Mouse (Mus musculus) gastrocnemius, adult 2 months (tissue): Measurements from ENCODE around the gene Rbms1. TPM values are rescaled to one million over a fixed set of nuclear protein-coding genes. Genes with fewer than 3 reads are reported as not detected.
A peak's percentile ranks its signal among the peaks of the same experiment; 100 is the strongest.

ENCODE experiments used
- DNase-seq: peaks from one replicate; pipeline ENCODE4 v3.0.0; 2022
- H3K27ac ChIP-seq: fragments of 200-600 bp; 2 replicates; pipeline ENCODE4 v1.8.1; 2022; ENCODE audit warnings: mild to moderate bottlenecking
- H3K4me3 ChIP-seq: fragments of 200-600 bp; 2 replicates; pipeline ENCODE4 v1.8.1; 2022; ENCODE audit warnings: mild to moderate bottlenecking, moderate library complexity
- CTCF ChIP-seq: fragments of 200-600 bp; IDR thresholded peaks from 2 replicates; pipeline ENCODE4 v1.8.1; 2022; ENCODE audit warnings: antibody characterized with exemption, mild to moderate bottlenecking, moderate library complexity
- intact Hi-C: fragments of 180-260 bp; cut with DNase I; formaldehyde crosslinking; loops from one replicate; pipeline ENCODE4 v1.15.1; 2025
- total RNA-seq, 2 experiments: library from RNA; stranded (reverse); gene quantifications; 2 replicates each; pipeline ENCODE4 v1.2.3; 2021

Rbms1 gene
- total RNA-seq, 2 experiments from 2014 or later = 17.2 to 27.8 TPM

DNA sequence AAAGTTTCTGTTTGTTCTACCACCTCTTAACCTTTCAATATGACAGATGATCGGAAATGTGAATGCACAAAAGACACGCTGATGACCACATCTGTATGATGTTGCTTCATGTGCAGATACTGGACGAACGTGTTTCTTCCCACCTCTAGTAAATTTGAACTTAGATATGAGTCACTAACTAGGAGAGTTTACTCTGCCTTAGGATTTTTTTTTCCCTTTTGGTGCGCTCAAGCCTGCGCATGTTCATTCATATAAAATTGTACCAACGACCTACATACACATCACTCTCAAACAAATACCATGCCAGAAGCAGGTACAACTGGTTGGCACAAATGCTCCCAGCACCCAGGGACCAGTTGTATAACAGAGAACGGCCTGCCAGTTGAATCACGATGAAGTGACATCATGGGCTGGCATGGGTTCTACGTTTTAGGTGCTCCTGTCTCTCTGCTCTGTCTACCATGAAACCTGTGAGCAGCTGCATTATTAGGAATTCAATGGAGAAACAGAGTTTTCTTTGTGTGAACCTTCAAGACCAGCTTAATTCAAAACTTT is 134.0 kb downstream of the Rbms1 start:
- no peak overlapping the region for H3K4me3 ChIP-seq
- no peak overlapping the region for H3K27ac ChIP-seq
- no peak for DNase-seq
- no peak for TF ChIP-seq CTCF
- intact Hi-C loops = no loop called here

DNA sequence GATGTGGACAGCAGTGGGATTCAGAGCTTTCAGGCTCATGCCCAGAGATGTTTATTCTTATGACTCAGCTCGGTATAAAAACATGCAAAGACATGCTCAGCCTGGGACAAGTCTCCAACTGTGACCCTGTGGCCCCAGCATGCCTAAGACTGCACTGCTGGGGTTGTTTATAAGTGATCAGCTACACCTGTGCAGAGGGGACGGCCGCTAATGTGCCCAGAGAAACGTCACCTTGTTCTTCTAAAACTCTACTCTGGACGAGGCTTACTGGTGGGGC is 135.9 kb downstream of the Rbms1 start:
- Histone ChIP-seq H3K4me3 (no peak overlapping the region), H3K27ac (peak overlapping the region; percentile 55)
- no peak for TF ChIP-seq CTCF
- intact Hi-C loops = no loop called here
- no peak for DNase-seq

DNA sequence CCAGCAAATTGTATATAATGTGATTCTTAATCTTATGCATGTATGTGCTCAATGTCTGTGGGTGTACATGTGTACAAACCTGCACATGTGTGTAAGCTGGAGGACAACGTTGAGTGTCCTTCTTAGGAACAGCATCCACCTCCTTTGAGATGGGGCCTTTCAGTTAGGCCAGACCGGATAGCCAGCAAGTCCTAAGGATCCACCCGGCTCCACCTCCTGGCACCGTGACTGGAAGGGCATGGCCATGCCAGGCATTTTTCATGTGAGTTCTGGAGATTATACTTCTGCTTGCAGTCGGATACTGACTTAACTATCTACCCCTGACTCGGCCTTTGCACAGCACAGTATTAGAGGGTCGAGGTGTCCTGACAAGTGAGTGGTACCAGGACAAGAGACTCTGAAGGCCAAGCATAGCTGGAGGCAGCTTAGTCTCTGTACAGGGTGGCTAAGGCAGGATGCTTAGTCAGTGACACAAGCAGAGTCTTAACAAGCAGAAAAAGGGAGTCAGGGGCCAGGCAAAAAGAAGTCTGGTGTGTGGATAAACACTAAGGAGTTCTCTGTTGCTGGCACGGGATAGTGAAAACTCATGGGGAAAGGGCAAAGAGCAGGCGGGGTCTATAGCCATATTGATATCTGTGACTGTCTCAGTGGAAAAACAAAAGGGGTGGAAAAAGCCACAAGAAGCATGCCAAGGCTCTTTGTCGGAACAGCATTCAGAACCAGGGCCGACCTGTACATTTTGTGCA is 136.4 kb downstream of the Rbms1 start:
- Histone ChIP-seq H3K27ac (peak overlapping the region; percentile 55), H3K4me3 (no peak overlapping the region)
- TF ChIP-seq CTCF = no peak
- DNase-seq = peak; percentile 48
- intact Hi-C loops = no loop called here

DNA sequence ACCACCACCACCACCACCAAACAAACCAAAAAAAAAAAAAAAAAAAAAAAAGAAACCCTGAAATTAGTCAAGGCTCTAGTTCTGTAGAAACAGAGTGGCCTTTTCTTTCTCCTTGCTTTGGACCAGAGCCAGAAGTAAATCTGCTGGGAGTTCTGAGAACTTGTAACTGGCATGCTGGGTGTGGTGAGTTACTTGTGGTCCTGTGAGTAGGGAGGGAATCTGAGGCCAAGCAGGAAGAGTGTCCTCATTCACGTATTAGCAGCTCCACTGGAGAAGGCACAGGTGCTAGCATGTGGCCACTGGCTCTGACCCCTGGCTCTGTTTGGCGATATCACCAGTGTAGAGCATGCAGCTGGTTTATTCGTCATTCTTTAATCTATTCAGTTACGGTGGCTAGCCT is 137.3 kb downstream of the Rbms1 start:
- Histone ChIP-seq H3K4me3 (no peak overlapping the region), H3K27ac (peak overlapping the region; percentile 55)
- TF ChIP-seq CTCF = no peak
- peak; percentile 60 for DNase-seq
- intact Hi-C loops = no loop called here

DNA sequence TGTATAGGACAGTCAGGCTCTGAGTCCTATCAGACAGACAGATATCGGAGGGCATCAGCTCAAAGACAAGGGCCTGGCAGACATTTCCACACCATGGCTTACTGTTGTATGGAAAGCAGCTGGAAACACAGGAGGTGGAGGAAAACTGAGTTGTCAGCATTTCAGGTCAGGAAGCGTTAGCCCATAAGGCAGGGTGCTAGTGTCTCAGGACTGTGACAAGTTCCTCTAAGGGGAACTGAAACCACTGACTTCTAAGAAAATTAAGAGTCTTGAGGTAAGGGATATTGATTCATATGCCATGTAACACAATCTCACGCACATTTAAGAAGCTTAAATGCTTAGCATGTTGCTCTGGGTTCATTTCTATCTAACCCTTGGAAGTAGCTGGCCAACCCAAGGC is 141.4 kb downstream of the Rbms1 start:
- no peak for TF ChIP-seq CTCF
- H3K27ac ChIP-seq = peak overlapping the region; percentile 44
- intact Hi-C loops = no loop called here

DNA sequence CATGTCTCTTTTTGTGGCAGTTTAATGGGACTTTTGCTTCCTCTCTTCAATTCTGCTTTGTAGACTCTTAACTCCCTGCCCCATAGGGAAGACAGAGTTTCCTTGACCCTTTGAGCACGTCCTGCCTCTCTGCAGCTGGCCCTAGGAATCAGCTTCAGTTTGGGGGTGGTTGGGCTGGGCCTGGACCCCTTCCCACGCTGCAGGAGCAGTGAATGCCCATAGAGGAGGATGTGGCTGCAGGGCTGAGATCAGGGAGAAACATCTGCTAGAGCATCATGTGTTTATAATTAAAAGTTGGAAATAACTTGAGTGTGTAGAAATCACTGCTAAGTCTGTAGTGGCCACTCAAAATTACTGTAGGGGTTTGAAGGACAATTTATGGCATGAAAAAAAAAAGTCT is 144.4 kb downstream of the Rbms1 start:
- peak overlapping the region; percentile 43 for H3K27ac ChIP-seq
- H3K4me3 ChIP-seq = no peak overlapping the region
- peak; percentile 62 for DNase-seq
- no peak for TF ChIP-seq CTCF
- intact Hi-C loops = no loop called here

More for the DNA sequence above, 141.4 kb downstream of the Rbms1 start:
- H3K4me3 ChIP-seq = no peak overlapping the region
- no peak for DNase-seq

DNA sequence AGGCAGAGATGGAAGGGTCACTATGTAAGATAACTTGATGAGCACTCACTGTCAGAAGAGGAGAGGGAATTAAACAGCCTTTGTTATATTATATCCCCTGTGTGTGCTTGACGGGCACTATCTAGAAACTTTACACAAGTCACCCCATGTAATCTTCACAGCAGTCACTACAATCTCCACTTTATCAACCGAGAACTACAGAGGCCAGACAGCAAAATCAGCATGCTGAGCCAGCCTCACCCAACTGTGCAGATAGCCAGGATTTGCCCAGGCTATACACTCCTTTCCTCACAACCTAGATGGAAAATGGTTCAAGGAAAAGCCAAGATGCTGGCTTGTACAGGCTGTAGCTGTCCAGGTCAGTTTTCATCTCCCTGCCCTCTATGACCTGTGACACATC is 146.7 kb downstream of the Rbms1 start:
- no peak for TF ChIP-seq CTCF

DNA sequence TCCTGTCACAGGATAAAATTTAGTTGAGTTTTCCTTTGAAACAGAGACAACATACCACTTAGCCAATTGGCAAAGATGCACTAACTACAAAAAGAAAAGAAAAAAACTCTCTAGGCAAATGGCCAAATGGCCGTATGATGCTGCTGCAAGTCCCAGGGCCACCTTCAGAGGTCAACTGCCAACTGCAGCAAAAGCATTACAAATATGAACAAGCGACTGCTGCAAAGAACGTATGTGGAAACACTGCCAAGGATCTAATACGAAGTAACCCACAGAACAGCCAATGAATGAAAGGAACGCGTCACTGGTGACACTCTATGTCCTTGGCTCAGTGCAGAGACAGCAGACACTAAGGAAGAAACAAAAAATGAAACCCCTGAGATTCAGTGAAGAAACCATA is 148.2 kb downstream of the Rbms1 start:
- H3K27ac ChIP-seq = peak overlapping the region; percentile 63
- intact Hi-C loops = no loop called here

More for the DNA sequence above, 146.7 kb downstream of the Rbms1 start:
- peak overlapping the region; percentile 13; the same call in 1 of the 2 replicates for H3K27ac ChIP-seq
- DNase-seq = no peak
- H3K4me3 ChIP-seq = no peak overlapping the region
- intact Hi-C loops = no loop called here

DNA sequence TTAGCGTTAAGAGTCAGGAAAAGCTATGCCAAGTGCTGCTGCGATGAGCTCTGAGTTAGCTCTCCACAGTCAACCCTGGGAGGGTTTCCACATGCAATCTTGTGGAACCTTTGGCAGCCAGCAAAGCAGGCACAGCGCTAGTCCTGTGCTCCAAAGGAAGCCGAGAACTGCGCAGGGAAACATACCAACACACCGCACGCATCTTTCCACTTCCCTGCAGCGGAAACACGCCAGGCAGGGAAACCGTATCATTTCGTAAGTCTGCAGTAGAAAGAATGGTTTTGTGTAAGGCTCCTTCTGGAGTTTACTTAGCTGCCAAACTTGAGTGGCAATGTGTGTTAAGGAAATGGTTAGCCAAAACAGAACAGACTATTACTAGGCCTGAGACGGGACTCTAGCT is 150.0 kb downstream of the Rbms1 start:
- H3K27ac ChIP-seq = peak overlapping the region; percentile 68
- TF ChIP-seq CTCF = no peak
- peak; percentile 63 for DNase-seq
- intact Hi-C loops = no loop called here
- peak overlapping the region; percentile 35 for H3K4me3 ChIP-seq

More for the DNA sequence above, 148.2 kb downstream of the Rbms1 start:
- no peak for DNase-seq
- H3K4me3 ChIP-seq = no peak overlapping the region
- TF ChIP-seq CTCF = no peak

DNA sequence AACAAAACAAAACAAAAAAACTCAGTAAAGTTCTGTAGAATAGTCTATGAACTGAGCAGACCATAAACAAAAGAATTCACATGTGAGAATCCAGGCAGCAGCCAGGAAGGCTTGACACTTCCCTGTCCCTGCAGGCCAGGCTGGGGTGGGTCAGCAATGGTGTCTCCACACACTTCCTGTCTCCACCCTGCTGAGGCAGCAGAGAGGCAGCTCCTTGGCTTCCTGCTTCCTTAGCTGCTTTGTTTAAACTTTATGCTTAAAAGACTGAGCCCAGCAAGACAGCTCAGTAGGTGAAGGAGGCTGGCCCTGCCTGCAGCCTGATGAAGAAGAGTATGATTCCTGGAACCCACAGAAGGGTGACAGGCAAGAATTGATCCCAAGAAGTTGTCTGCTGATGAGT is 152.4 kb downstream of the Rbms1 start:
- peak overlapping the region; percentile 68 for H3K27ac ChIP-seq
- TF ChIP-seq CTCF = peak; percentile 31
- intact Hi-C loops = no loop called here
- DNase-seq = peak; percentile 70
- H3K4me3 ChIP-seq = no peak overlapping the region

DNA sequence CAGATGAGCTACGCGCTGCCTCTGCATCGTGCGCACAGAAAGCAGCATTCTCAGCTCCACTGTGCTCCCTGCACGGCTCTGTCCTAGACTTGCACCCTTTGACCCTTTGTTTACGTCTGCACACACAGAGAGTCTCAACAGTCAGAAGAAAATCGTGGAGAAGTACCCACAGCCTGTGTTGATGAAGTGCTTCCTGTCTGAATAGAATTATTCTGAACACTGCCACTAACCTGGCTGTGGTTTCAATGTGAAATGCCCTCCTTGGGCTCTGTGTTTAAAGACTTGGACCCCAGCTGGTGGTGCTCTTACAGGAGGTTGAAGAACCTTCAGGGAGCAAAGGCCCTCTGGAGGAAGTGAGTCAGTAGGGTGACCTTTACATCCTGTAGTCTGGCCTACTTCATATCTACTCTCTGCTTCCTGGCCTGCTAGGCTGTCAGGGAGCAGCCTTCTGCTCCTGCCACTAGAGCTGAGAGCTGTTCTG is 153.5 kb downstream of the Rbms1 start:
- intact Hi-C loops = loop anchor here (5.0 kb wide), 1 partner anchor 73 kb away; no protein-coding TSS in a partner anchor
- DNase-seq = no peak
- no peak for TF ChIP-seq CTCF
- Histone ChIP-seq H3K27ac (peak overlapping the region; percentile 68), H3K4me3 (no peak overlapping the region)

DNA sequence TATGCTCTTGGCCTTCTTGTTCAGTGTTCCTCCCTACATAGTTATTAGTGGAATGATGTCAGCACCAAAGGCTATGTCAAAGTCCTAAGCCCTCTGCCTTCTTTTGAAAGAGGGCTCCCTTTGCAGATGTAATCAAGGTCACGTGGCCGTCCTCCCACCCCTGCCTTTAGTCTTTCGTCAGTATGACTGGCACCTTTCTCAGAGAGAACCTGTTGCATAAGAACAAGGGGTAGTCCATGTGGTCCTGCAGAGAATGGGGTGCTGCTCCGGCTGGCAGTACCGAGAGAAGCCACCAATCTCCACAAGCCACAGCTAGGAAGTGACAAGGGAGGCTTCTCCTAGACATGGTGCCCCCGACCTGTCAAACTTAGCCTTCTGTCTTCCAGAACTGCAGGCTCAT is 154.2 kb downstream of the Rbms1 start:
- H3K27ac ChIP-seq = peak overlapping the region; percentile 68
- intact Hi-C loops = loop anchor here (5.0 kb wide), 1 partner anchor 73 kb away; no protein-coding TSS in a partner anchor
- no peak for TF ChIP-seq CTCF

DNA sequence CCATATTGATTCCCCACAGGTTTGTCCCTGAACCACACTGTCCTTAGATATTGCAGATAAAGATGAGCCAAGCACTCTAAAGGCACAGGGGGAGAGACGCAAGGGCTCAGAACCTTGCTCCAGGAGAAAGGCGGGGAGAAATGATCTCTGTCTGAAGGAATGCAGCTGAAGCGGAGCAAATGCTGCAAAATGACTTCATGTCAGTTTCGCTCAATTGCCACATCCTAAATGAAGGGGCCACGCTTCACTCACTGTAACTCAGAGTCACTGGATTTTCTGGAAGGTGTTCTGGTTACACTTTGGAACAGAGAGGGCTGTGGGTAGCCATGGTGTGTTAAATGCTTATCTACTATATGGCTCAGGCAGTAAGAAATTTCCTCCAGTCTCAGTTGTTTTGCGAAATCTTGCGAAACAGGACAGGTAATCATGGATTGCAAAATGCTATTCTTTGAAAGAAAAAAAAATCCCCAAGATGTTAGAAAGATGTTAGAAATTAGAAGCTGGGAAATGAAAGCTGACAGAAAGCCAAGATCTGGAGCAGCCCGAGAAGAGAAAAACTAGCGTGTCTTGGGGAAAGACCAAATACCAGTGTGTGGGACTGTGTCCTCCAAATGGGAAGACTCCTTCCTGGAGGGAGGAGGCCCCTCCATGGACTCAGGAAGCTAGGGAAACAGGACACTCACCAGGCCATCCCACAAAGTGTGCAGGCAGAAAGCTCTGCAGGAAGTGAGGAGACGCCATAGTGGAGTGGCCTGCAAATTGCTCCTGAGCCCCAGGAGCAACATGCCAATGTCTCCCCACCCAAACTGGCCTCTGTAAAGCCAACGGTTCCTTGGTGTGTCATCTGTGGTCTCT is 155.4 kb downstream of the Rbms1 start:
- TF ChIP-seq CTCF = no peak
- H3K27ac ChIP-seq = peak overlapping the region; percentile 68
- intact Hi-C loops = loop anchor here (5.0 kb wide), 1 partner anchor 75 kb away; no protein-coding TSS in a partner anchor
- DNase-seq = peak; percentile 39
- H3K4me3 ChIP-seq = peak overlapping the region; percentile 32; the same call in 1 of the 2 replicates

More for the DNA sequence above, 154.2 kb downstream of the Rbms1 start:
- H3K4me3 ChIP-seq = no peak overlapping the region
- DNase-seq = no peak
